Mouse (Mus musculus) intestine, embryonic 16.5 days (tissue): ENCODE results near the gene Ahr. TPM values are rescaled to one million over a fixed set of nuclear protein-coding genes. Genes with fewer than 3 reads are reported as not detected.

Experiments used
- ATAC-seq: fragments of 200-750 bp; cut with Nextera tagmentation; 2 replicates; pipeline ENCODE4 v1.8.0; 2017; ENCODE audit warnings: moderate TSS enrichment, moderate library complexity
- H3K27ac ChIP-seq: fragments of 300-500 bp; sonication (generic); 2 replicates; pipeline ENCODE4 v1.5.1; 2014; ENCODE audit warnings: mild to moderate bottlenecking, low read length
- H3K27me3 ChIP-seq: fragments of 300-500 bp; sonication (generic); replicated peaks from 2 replicates; pipeline ENCODE4 v1.6.1; 2014; ENCODE audit warnings: low read length, control low read depth, mixed read lengths; ENCODE audit not compliant: control insufficient read depth, insufficient read depth
- H3K36me3 ChIP-seq: fragments of 300-500 bp; sonication (generic); 2 replicates; pipeline ENCODE4 v1.6.1; 2014; ENCODE audit warnings: low read length, control low read depth; ENCODE audit not compliant: control insufficient read depth, insufficient read depth
- H3K4me1 ChIP-seq: fragments of 300-500 bp; sonication (generic); 2 replicates; pipeline ENCODE4 v1.6.1; 2014; ENCODE audit warnings: low read length, control low read depth, mixed read lengths; ENCODE audit not compliant: control insufficient read depth, insufficient read depth
- H3K4me2 ChIP-seq: fragments of 300-500 bp; sonication (generic); 2 replicates; pipeline ENCODE4 v1.6.1; 2014; ENCODE audit warnings: low read depth, low read length, control low read depth
- H3K4me3 ChIP-seq: fragments of 300-500 bp; sonication (generic); 2 replicates; pipeline ENCODE4 v1.5.1; 2014; ENCODE audit warnings: mild to moderate bottlenecking, low read length
- H3K9ac ChIP-seq: fragments of 300-500 bp; sonication (generic); 2 replicates; pipeline ENCODE4 v1.6.1; 2014; ENCODE audit warnings: low read depth, low read length
- H3K9me3 ChIP-seq: fragments of 300-500 bp; sonication (generic); 2 replicates; pipeline ENCODE4 v1.6.1; 2016; ENCODE audit warnings: low read length, control low read depth; ENCODE audit not compliant: control insufficient read depth
- WGBS: fragments of 180-500 bp; shearing (Covaris S2); extraction: QIAGEN DNeasy Blood & Tissue Kit; methylation state at CpG from one replicate; pipeline ENCODE4 v1.1.7; 2014; 5-methylcytosine and 5-hydroxymethylcytosine counted together
- polyA plus RNA-seq: library from polyadenylated mRNA; unstranded; fragments of >200 nt; fragmentation: Nextera tagmentation; extraction: Ambion mirVana; gene quantifications from 2 replicates; pipeline ENCODE4 v1.2.1, GENCODE M21; 2015

The Ahr gene
- polyA plus RNA-seq, 1 experiment from 2014 or later = 5.7 TPM

GRCm38 (mm10) chr12:35515621-35516020 lies 19.2 kb downstream of the Ahr start:
- Histone ChIP-seq H3K9me3 (no peaks in the 10 kb centered on the region), H3K27me3 (no peaks in the 10 kb centered on the region), H3K4me1 (peaks cover 4% of the 10 kb centered on the region; the same call in 1 of the 2 replicates), H3K4me3 (no peak overlapping the region), H3K9ac (no peak overlapping the region), H3K27ac (peak overlapping the region; percentile 11; the same call in 1 of the 2 replicates), H3K4me2 (no peak overlapping the region), H3K36me3 (no peaks in the 10 kb centered on the region)
- 43% methylated on average over 3 of the region's 3 CpGs for WGBS
- ATAC-seq = no peak

DNA sequence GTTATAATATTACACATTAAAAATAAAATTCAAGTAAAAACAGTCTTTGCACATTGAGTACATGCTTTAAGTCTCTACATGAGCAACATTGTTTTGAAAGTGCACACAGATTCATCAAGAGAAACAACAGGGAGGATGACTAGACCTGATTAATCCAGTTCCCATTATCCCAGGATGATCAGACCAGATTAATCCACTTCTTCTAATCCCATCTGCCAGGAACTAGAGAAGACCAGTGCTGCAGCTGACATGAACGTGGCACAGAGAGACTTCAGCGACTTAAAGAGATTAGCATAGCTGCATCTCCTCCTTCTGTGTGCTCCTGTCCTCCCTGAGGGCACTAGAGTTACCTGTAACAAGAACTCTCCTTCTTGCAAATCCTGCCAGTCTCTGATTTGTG lies 20.2 kb downstream of the Ahr start:
- no peak overlapping the region for H3K9ac ChIP-seq
- no peak overlapping the region for H3K27ac ChIP-seq
- WGBS = 54% methylated on average over 2 of the region's 2 CpGs
- H3K36me3 ChIP-seq = no peaks in the 10 kb centered on the region
- ATAC-seq = no peak
- peaks cover 4% of the 10 kb centered on the region; the same call in 1 of the 2 replicates for H3K4me1 ChIP-seq
- H3K27me3 ChIP-seq = no peaks in the 10 kb centered on the region
- H3K4me3 ChIP-seq = no peak overlapping the region
- no peak overlapping the region for H3K4me2 ChIP-seq
- H3K9me3 ChIP-seq = no peaks in the 10 kb centered on the region

DNA sequence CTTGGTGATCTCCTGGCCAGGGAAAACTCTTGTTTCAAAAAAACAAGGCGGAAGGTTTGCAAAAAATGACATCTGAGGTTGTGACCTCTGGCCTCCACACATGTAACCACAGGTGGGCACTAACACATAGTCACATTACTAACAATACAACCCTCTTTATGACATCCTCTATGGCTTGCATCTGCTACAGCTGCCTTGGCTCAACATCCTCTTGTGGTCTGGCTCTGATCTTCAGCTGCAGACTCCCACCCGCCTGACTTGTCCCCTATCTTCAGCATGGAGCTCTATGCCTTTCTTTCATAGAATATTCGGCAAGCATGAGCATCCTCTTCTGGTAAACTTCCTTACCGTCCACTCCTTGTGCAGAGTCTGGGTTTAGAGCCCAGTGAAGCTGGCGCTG lies 24.1 kb downstream of the Ahr start:
- H3K4me3 ChIP-seq = no peak overlapping the region
- no peak overlapping the region for H3K4me2 ChIP-seq
- no peaks in the 10 kb centered on the region for H3K36me3 ChIP-seq
- H3K27ac ChIP-seq = no peak overlapping the region
- WGBS = 88% methylated on average over 5 of the region's 5 CpGs
- H3K27me3 ChIP-seq = no peaks in the 10 kb centered on the region
- H3K4me1 ChIP-seq = 0 out of 2 replicates have a peak, but pooled peaks cover 2% of the 10 kb centered on the region
- no peak for ATAC-seq
- no peak overlapping the region for H3K9ac ChIP-seq
- H3K9me3 ChIP-seq = no peaks in the 10 kb centered on the region

- H3K4me2 ChIP-seq = no peak overlapping the region
- WGBS = 95% methylated on average over 2 of the region's 2 CpGs
- H3K9ac ChIP-seq = no peak overlapping the region
- no peaks in the 10 kb centered on the region for H3K27me3 ChIP-seq
- H3K4me3 ChIP-seq = no peak overlapping the region
- no peaks in the 10 kb centered on the region for H3K4me1 ChIP-seq
- peaks cover 9% of the 10 kb centered on the region for H3K36me3 ChIP-seq
- ATAC-seq = no peak
- H3K27ac ChIP-seq = no peak overlapping the region
- H3K9me3 ChIP-seq = no peaks in the 10 kb centered on the region
These were observed 28.5 kb downstream of the Ahr start for GRCm38 (mm10) chr12:35506383-35506782.

- 86% methylated on average over 15 of the region's 15 CpGs for WGBS
- Histone ChIP-seq H3K27ac (no peak overlapping the region), H3K36me3 (peaks cover 11% of the 10 kb centered on the region), H3K4me1 (no peaks in the 10 kb centered on the region), H3K9me3 (no peaks in the 10 kb centered on the region), H3K4me2 (no peak overlapping the region), H3K27me3 (no peaks in the 10 kb centered on the region), H3K9ac (no peak overlapping the region), H3K4me3 (no peak overlapping the region)
- ATAC-seq = peak; percentile 36
These were observed 30.8 kb downstream of the Ahr start for GRCm38 (mm10) chr12:35504081-35504480.

DNA sequence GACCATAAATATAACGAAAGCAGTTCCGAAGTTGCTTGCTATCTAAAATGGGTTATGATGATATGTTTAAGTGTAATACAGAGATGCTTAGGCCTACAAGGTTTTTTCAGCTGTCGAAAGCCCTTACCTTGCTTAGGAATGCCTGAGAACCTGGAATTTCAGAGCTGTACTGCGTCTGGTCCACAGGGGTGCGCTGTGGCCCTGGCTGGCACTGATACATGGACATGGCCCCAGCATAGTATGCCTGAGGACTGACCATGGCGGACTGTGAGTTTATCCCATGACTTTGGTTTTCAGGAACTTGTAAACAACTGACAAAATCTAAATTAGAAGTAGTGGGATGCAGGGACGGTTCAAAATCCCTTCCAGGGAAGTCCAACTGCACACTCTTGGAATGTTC lies 31.3 kb downstream of the Ahr start:
- no peak overlapping the region for H3K4me2 ChIP-seq
- ATAC-seq = peak; percentile 40; the same call in 1 of the 2 replicates

DNA sequence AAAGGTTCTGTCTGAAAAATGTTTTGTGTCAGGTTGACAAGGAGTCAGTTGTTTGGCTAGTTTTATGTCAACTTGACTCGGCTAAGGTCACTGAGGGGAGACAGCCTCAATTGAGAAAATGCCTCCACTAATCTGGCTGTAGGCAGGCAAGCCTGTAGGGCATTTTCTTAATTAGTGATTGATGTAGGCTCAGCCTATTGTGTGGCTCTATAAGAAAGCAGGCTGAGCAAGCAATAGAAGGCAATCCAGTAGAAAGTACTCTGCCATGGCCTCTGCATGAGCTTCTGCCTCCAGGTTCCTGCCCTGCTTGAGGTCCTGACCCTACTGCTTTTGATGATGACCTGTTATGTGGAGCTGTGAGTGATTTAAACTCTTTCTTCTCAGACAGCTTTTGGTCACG lies 33.4 kb downstream of the Ahr start:
- Histone ChIP-seq H3K4me1 (no peaks in the 10 kb centered on the region), H3K9me3 (no peaks in the 10 kb centered on the region), H3K4me2 (no peak overlapping the region), H3K9ac (no peak overlapping the region), H3K36me3 (peaks cover 11% of the 10 kb centered on the region), H3K4me3 (no peak overlapping the region), H3K27me3 (no peaks in the 10 kb centered on the region), H3K27ac (no peak overlapping the region)
- no peak for ATAC-seq
- 38% methylated on average over 2 of the region's 2 CpGs for WGBS

More for the DNA sequence above, 31.3 kb downstream of the Ahr start:
- peaks cover 11% of the 10 kb centered on the region for H3K36me3 ChIP-seq
- H3K27ac ChIP-seq = no peak overlapping the region
- no peak overlapping the region for H3K4me3 ChIP-seq
- no peak overlapping the region for H3K9ac ChIP-seq
- H3K9me3 ChIP-seq = no peaks in the 10 kb centered on the region
- WGBS = 86% methylated on average over 7 of the region's 7 CpGs
- H3K27me3 ChIP-seq = no peaks in the 10 kb centered on the region
- no peaks in the 10 kb centered on the region for H3K4me1 ChIP-seq

GRCm38 (mm10) chr12:35495195-35495594 lies 39.6 kb downstream of the Ahr start:
- Histone ChIP-seq H3K27ac (no peak overlapping the region), H3K4me3 (no peak overlapping the region), H3K4me2 (no peak overlapping the region), H3K27me3 (no peaks in the 10 kb centered on the region), H3K4me1 (no peaks in the 10 kb centered on the region), H3K9ac (no peak overlapping the region), H3K9me3 (no peaks in the 10 kb centered on the region), H3K36me3 (peaks cover 1% of the 10 kb centered on the region; the same call in 1 of the 2 replicates)
- peak; percentile 53 for ATAC-seq
- 49% methylated on average over 4 of the region's 4 CpGs for WGBS

DNA sequence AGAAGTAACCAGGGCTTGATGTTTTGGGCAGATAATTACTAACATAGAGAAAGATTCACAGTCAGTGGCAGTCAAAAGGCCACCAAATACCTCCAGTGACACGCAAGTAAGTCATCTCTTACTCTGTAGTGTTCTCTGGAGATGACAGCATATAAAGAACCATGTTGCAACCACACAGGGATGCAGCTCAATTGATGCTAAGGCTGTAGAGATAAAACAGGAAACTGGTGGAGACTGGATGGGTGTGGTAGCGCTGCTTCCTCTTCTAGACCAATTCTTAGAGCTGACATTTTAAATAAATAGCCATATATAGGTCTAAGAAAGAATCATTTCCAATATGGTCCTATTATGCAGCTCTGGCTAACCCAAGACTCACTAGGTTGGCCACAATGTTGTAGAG lies 54.1 kb downstream of the Ahr start:
- no peak overlapping the region for H3K4me3 ChIP-seq
- H3K4me1 ChIP-seq = no peaks in the 10 kb centered on the region
- no peak overlapping the region for H3K27ac ChIP-seq
- ATAC-seq = no peak
- no peaks in the 10 kb centered on the region for H3K36me3 ChIP-seq
- H3K9me3 ChIP-seq = no peaks in the 10 kb centered on the region
- no peaks in the 10 kb centered on the region for H3K27me3 ChIP-seq
- no peak overlapping the region for H3K9ac ChIP-seq
- no peak overlapping the region for H3K4me2 ChIP-seq
- WGBS = 81% methylated on average over 2 of the region's 2 CpGs

DNA sequence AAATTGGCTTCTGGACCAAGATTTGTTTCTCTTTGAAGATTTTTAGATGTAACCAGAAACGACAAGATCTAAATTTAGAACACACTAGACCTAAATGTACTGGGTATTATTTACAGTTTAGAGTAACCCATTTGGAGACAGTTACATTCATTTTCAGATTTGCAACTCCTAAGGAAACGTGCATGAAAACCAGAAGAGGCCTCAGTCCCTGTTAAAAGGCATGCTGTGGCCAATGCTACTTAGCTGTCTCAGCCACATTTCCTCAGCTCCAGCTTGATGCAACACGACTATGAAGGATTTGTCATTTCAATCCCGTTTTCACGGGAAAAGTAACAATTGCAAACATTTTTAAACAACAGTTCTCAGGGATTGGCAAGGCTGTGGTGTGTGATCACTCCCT lies 55.9 kb downstream of the Ahr start:
- H3K9me3 ChIP-seq = no peaks in the 10 kb centered on the region
- no peaks in the 10 kb centered on the region for H3K36me3 ChIP-seq
- no peak overlapping the region for H3K4me2 ChIP-seq
- WGBS = 65% methylated on average over 5 of the region's 5 CpGs
- H3K27me3 ChIP-seq = no peaks in the 10 kb centered on the region
- no peaks in the 10 kb centered on the region for H3K4me1 ChIP-seq
- no peak for ATAC-seq
- no peak overlapping the region for H3K27ac ChIP-seq
- H3K9ac ChIP-seq = no peak overlapping the region
- no peak overlapping the region for H3K4me3 ChIP-seq
